Mouse (Mus musculus): ENCODE measurements around the gene Tex2. TPM values are rescaled to one million over a fixed set of nuclear protein-coding genes. Genes with fewer than 3 reads are reported as not detected.

Tex2 gene
- polyA plus RNA-seq, 1 experiment: 25.0 TPM

GRCm38 (mm10) chr11:106518391-106518790, 94.8 kb downstream of the Tex2 start:
- H3K27ac ChIP-seq (ENCODE audit: insufficient read depth, low read depth, low read length): no peak overlapping the region
- H3K4me3 ChIP-seq (ENCODE audit: insufficient read depth, low read length): no peak overlapping the region
- TF ChIP-seq CTCF (IDR thresholded peaks at IDR 0.05; ENCODE audit: low read depth, low read length): no peak
- H3K4me1 ChIP-seq (ENCODE audit: control insufficient read depth, insufficient read depth, low read length): no peaks in the 10 kb centered on the region

GRCm38 (mm10) chr11:106515079-106515745, 98.0 kb downstream of the Tex2 start:
- no peak overlapping the region for H3K27ac ChIP-seq (ENCODE audit: insufficient read depth, low read depth, low read length)
- no peak for TF ChIP-seq CTCF (IDR thresholded peaks at IDR 0.05; ENCODE audit: low read depth, low read length)
- TF ChIP-seq POLR2A (IDR thresholded peaks at IDR 0.05; ENCODE audit: borderline replicate concordance, low read depth, low read length): no peak

GRCm38 (mm10) chr11:106514446-106514845, 98.8 kb downstream of the Tex2 start:
- H3K4me3 ChIP-seq (ENCODE audit: insufficient read depth, low read length): no peak overlapping the region
- peaks cover 5% of the 10 kb centered on the region; the same call in 1 of the 2 replicates for H3K4me1 ChIP-seq (ENCODE audit: control insufficient read depth, insufficient read depth, low read length)
- H3K27ac ChIP-seq (ENCODE audit: insufficient read depth, low read depth, low read length): no peak overlapping the region
- TF ChIP-seq POLR2A (IDR thresholded peaks at IDR 0.05; ENCODE audit: borderline replicate concordance, low read depth, low read length) (no peak), CTCF (IDR thresholded peaks at IDR 0.05; ENCODE audit: low read depth, low read length) (no peak)

More at GRCm38 (mm10) chr11:106515079-106515745, 98.0 kb downstream of the Tex2 start:
- Histone ChIP-seq H3K4me3 (ENCODE audit: insufficient read depth, low read length) (no peak overlapping the region), H3K4me1 (ENCODE audit: control insufficient read depth, insufficient read depth, low read length) (no peaks in the 10 kb centered on the region; the same call in 1 of the 2 replicates)

- Histone ChIP-seq H3K4me3 (ENCODE audit: insufficient read depth, low read length) (no peak overlapping the region), H3K4me1 (ENCODE audit: control insufficient read depth, insufficient read depth, low read length) (peaks cover 5% of the 10 kb centered on the region), H3K27ac (ENCODE audit: insufficient read depth, low read depth, low read length) (no peak overlapping the region)
- TF ChIP-seq CTCF (IDR thresholded peaks at IDR 0.05; ENCODE audit: low read depth, low read length): no peak
- TF ChIP-seq POLR2A (IDR thresholded peaks at IDR 0.05; ENCODE audit: borderline replicate concordance, low read depth, low read length): no peak
Measured at GRCm38 (mm10) chr11:106513166-106513565, 100.1 kb downstream of the Tex2 start.

DNA sequence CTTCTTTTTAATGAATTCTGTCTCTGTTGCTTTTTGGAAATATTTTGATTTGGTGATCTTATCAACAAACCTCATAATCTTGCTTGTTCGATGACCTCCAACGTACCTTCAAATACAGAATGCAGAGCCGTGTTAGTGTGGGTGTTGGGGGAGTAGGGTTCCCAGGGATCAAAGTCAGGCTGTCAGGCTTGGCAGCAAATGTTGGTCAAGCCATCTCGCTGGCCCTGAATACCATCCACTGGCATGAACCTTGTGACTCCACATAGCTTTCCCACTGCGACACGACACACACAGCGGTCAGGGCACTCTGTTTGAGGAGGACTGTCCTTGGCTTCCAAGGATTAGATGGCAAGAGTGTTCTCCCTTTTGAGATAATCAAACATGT, 101.2 kb downstream of the Tex2 start:
- Histone ChIP-seq H3K27ac (ENCODE audit: insufficient read depth, low read depth, low read length) (no peak overlapping the region), H3K4me1 (ENCODE audit: control insufficient read depth, insufficient read depth, low read length) (peaks cover 5% of the 10 kb centered on the region), H3K4me3 (ENCODE audit: insufficient read depth, low read length) (no peak overlapping the region)
- TF ChIP-seq POLR2A (IDR thresholded peaks at IDR 0.05; ENCODE audit: borderline replicate concordance, low read depth, low read length): no peak
- no peak for TF ChIP-seq CTCF (IDR thresholded peaks at IDR 0.05; ENCODE audit: low read depth, low read length)

GRCm38 (mm10) chr11:106511236-106512005, 101.8 kb downstream of the Tex2 start:
- TF ChIP-seq CTCF (IDR thresholded peaks at IDR 0.05; ENCODE audit: low read depth, low read length): no peak
- TF ChIP-seq POLR2A (IDR thresholded peaks at IDR 0.05; ENCODE audit: borderline replicate concordance, low read depth, low read length): no peak
- Histone ChIP-seq H3K4me1 (ENCODE audit: control insufficient read depth, insufficient read depth, low read length) (peaks cover 5% of the 10 kb centered on the region), H3K4me3 (ENCODE audit: insufficient read depth, low read length) (no peak overlapping the region), H3K27ac (ENCODE audit: insufficient read depth, low read depth, low read length) (no peak overlapping the region)

DNA sequence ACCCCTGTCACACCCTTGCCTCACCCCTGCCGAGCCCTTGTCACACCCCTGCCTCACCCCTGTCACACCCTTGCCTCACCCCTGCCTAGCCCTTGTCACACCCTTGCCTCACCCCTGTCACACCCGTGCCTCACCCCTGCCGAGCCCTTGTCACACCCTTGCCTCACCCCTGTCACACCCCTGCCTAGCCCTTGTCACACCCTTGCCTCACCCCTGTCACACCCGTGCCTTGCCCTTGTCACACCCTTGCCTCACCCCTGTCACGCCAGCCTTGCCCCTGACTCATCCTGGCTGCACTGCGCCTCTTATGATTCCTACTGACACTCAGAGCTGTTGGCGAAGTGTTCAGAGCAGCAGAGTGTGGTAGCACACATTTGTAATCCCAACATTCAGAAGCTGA, 105.6 kb downstream of the Tex2 start:
- no peak overlapping the region for H3K27ac ChIP-seq (ENCODE audit: insufficient read depth, low read depth, low read length)
- H3K4me1 ChIP-seq (ENCODE audit: control insufficient read depth, insufficient read depth, low read length): peaks cover 5% of the 10 kb centered on the region
- no peak overlapping the region for H3K4me3 ChIP-seq (ENCODE audit: insufficient read depth, low read length)
- TF ChIP-seq CTCF (IDR thresholded peaks at IDR 0.05; ENCODE audit: low read depth, low read length) (no peak), POLR2A (IDR thresholded peaks at IDR 0.05; ENCODE audit: borderline replicate concordance, low read depth, low read length) (no peak)

DNA sequence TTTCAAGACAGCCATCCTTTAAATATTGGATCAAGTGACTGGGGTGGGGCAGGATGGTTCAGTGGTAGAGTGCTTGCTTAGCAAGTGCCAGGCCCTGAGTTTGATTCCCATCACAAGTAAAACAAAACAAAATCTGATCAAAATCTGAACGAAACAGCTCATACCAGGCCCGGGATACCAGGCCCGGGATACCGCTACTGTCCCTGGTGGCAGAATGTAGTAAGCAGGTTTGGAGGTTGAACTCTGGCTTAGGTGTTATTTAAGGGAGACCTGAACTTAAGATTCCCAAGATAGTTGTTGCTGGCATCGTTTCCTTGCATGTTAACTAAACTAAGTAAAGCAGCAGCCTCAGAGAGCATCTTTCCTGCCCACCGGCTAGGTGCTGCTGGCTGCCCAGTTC, 107.0 kb downstream of the Tex2 start:
- Histone ChIP-seq H3K27ac (ENCODE audit: insufficient read depth, low read depth, low read length) (no peak overlapping the region), H3K4me3 (ENCODE audit: insufficient read depth, low read length) (no peak overlapping the region), H3K4me1 (ENCODE audit: control insufficient read depth, insufficient read depth, low read length) (peaks cover 5% of the 10 kb centered on the region)
- TF ChIP-seq POLR2A (IDR thresholded peaks at IDR 0.05; ENCODE audit: borderline replicate concordance, low read depth, low read length) (no peak), CTCF (IDR thresholded peaks at IDR 0.05; ENCODE audit: low read depth, low read length) (no peak)

- Histone ChIP-seq H3K4me1 (ENCODE audit: control insufficient read depth, insufficient read depth, low read length) (peaks cover 2% of the 10 kb centered on the region), H3K27ac (ENCODE audit: insufficient read depth, low read depth, low read length) (no peak overlapping the region), H3K4me3 (ENCODE audit: insufficient read depth, low read length) (no peak overlapping the region)
- TF ChIP-seq POLR2A (IDR thresholded peaks at IDR 0.05; ENCODE audit: borderline replicate concordance, low read depth, low read length) (no peak), CTCF (IDR thresholded peaks at IDR 0.05; ENCODE audit: low read depth, low read length) (no peak)
Measured at GRCm38 (mm10) chr11:106504129-106504528, 109.1 kb downstream of the Tex2 start.

DNA sequence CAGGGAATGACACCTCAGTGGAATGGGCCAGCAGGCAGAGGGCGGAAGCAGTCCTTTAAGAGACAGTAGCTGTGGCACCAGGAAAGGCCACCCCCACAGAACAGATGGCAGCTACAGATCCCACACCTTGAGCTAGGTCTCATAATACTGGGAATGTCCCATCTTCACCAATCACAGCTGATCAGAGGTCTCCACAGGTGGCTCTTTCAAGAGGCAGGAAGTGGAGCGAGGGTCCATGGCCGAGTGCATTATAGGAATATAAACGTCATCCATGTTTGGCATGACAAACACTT, 109.9 kb downstream of the Tex2 start:
- Histone ChIP-seq H3K4me1 (ENCODE audit: control insufficient read depth, insufficient read depth, low read length) (peaks cover 9% of the 10 kb centered on the region), H3K4me3 (ENCODE audit: insufficient read depth, low read length) (no peak overlapping the region), H3K27ac (ENCODE audit: insufficient read depth, low read depth, low read length) (no peak overlapping the region)
- no peak for TF ChIP-seq POLR2A (IDR thresholded peaks at IDR 0.05; ENCODE audit: borderline replicate concordance, low read depth, low read length)
- no peak for TF ChIP-seq CTCF (IDR thresholded peaks at IDR 0.05; ENCODE audit: low read depth, low read length)
